Mouse (Mus musculus) thymus, adult 2 months (tissue): ENCODE results near the gene Osbpl3. TPM values are rescaled to one million over a fixed set of nuclear protein-coding genes. Genes with fewer than 3 reads are reported as not detected.

Experiments
- DNase-seq: peaks from one replicate; pipeline ENCODE4 v3.0.0; 2021
- H3K27ac ChIP-seq: fragments of 200-500 bp; 2 replicates; pipeline ENCODE4 v1.5.1; 2012; ENCODE audit warnings: low read length, control low read depth; ENCODE audit not compliant: control insufficient read depth, insufficient read depth
- H3K27me3 ChIP-seq: fragments of 200-500 bp; 2 replicates; pipeline ENCODE4 v1.6.1; 2012; ENCODE audit warnings: mild to moderate bottlenecking, low read length, moderate library complexity, mixed read lengths; ENCODE audit not compliant: control insufficient read depth, insufficient read depth
- H3K36me3 ChIP-seq: fragments of 200-500 bp; 2 replicates; pipeline ENCODE4 v1.6.1; 2012; ENCODE audit warnings: mild to moderate bottlenecking, low read length, moderate library complexity; ENCODE audit not compliant: control insufficient read depth, insufficient read depth
- H3K4me1 ChIP-seq: fragments of 200-500 bp; replicated peaks from 2 replicates; pipeline ENCODE4 v1.6.1; 2012; ENCODE audit warnings: low read length; ENCODE audit not compliant: control insufficient read depth, insufficient read depth
- H3K4me3 ChIP-seq: fragments of 200-500 bp; 2 replicates; pipeline ENCODE4 v1.5.1; 2012; ENCODE audit warnings: mild to moderate bottlenecking, low read length, control low read depth, moderate library complexity; ENCODE audit not compliant: control insufficient read depth, insufficient read depth
- CTCF ChIP-seq: fragments of 200-500 bp; IDR thresholded peaks from 2 replicates; pipeline ENCODE4 v1.5.1; 2012; ENCODE audit warnings: mild to moderate bottlenecking, control low read depth, low read length, moderate library complexity, borderline replicate concordance; ENCODE audit not compliant: control insufficient read depth, poor library complexity, insufficient read depth; ENCODE audit errors: extremely low read depth
- POLR2A ChIP-seq: fragments of 200-500 bp; IDR thresholded peaks from 2 replicates; pipeline ENCODE4 v1.6.1; 2012; ENCODE audit warnings: mild to moderate bottlenecking, low read length, control low read depth, moderate library complexity; ENCODE audit not compliant: control insufficient read depth, poor library complexity, insufficient read depth; ENCODE audit errors: extremely low read depth
- WGBS: fragments of 180-500 bp; shearing (Covaris S2); methylation state at CpG from one replicate; pipeline ENCODE4 v1.1.7; 2018; 5-methylcytosine and 5-hydroxymethylcytosine counted together
- polyA plus RNA-seq: library from polyadenylated mRNA; depleted of rRNA; stranded (reverse); fragments of >200 nt; gene quantifications from 2 replicates; pipeline ENCODE4 v1.2.3, GENCODE M21; 2012

The Osbpl3 gene
- polyA plus RNA-seq, 1 experiment: 6.7 TPM

DNA sequence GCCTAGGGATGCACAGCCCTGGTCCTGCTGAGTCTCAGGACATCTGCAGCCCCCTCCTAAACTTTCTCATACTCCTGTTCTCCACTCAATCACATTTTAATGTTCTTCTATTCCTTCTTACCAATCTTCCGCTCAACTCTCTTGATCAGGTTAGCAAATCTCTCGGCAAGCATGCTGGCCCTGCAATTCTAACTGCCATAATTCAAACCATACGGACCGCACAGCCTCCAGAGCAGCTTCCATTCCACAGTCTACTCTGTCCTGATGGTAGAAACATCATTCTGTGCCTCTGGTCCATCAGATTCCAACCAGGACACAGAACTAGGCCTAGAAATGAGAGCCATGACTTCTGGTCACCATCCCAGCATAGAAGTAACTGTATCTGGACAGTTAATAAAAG is 76.3 kb downstream of the Osbpl3 start:
- no peak for TF ChIP-seq POLR2A
- 96% methylated on average over 4 of the region's 4 CpGs for WGBS
- peaks cover 42% of the 10 kb centered on the region for H3K4me1 ChIP-seq
- no peaks in the 10 kb centered on the region for H3K36me3 ChIP-seq
- H3K27ac ChIP-seq: no peak overlapping the region
- H3K27me3 ChIP-seq: no peaks in the 10 kb centered on the region
- H3K4me3 ChIP-seq: no peak overlapping the region
- DNase-seq: no peak

DNA sequence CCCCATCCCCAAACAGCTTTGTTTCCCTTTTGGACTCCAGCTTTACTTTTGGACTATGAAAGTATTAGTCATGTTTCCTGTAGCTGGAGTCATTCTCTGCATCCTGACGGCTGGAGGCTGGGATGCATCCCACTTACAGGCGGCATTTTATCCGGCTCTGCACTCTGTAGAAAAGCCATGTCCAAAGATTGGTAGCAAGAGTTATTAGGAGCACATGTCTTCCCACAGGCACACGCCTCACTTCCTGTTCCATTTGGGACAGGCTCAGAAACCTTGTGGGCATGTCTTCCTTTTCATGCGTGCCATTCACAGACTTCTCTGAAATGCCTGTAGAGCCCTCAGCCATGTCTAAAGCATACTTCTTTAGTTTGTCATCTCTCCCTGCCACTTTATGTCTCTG is 76.9 kb downstream of the Osbpl3 start:
- DNase-seq: no peak
- no peak overlapping the region for H3K4me3 ChIP-seq
- no peaks in the 10 kb centered on the region for H3K27me3 ChIP-seq
- H3K36me3 ChIP-seq: no peaks in the 10 kb centered on the region
- TF ChIP-seq CTCF: no peak
- no peak for TF ChIP-seq POLR2A
- WGBS: 67% methylated on average over 5 of the region's 5 CpGs
- H3K27ac ChIP-seq: no peak overlapping the region
- peaks cover 42% of the 10 kb centered on the region for H3K4me1 ChIP-seq

- DNase-seq: peak; percentile 61
- Histone ChIP-seq H3K4me3 (peak overlapping the region; percentile 40), H3K4me1 (peaks cover 36% of the 10 kb centered on the region), H3K27me3 (no peaks in the 10 kb centered on the region), H3K36me3 (no peaks in the 10 kb centered on the region), H3K27ac (peak overlapping the region; percentile 78)
- 22% methylated on average over 21 of the region's 21 CpGs for WGBS
- no peak for TF ChIP-seq CTCF
- no peak for TF ChIP-seq POLR2A
These were observed 78.0 kb downstream of the Osbpl3 start for GRCm38 (mm10) chr6:50377742-50378720.

- Histone ChIP-seq H3K36me3 (no peaks in the 10 kb centered on the region), H3K4me3 (no peak overlapping the region), H3K27ac (no peak overlapping the region), H3K4me1 (peaks cover 39% of the 10 kb centered on the region), H3K27me3 (no peaks in the 10 kb centered on the region)
- TF ChIP-seq POLR2A (no peak), CTCF (no peak)
- WGBS: 73% methylated on average over 1 of the region's 1 CpGs
- DNase-seq: no peak
These were observed 79.3 kb downstream of the Osbpl3 start for GRCm38 (mm10) chr6:50376684-50377083.

DNA sequence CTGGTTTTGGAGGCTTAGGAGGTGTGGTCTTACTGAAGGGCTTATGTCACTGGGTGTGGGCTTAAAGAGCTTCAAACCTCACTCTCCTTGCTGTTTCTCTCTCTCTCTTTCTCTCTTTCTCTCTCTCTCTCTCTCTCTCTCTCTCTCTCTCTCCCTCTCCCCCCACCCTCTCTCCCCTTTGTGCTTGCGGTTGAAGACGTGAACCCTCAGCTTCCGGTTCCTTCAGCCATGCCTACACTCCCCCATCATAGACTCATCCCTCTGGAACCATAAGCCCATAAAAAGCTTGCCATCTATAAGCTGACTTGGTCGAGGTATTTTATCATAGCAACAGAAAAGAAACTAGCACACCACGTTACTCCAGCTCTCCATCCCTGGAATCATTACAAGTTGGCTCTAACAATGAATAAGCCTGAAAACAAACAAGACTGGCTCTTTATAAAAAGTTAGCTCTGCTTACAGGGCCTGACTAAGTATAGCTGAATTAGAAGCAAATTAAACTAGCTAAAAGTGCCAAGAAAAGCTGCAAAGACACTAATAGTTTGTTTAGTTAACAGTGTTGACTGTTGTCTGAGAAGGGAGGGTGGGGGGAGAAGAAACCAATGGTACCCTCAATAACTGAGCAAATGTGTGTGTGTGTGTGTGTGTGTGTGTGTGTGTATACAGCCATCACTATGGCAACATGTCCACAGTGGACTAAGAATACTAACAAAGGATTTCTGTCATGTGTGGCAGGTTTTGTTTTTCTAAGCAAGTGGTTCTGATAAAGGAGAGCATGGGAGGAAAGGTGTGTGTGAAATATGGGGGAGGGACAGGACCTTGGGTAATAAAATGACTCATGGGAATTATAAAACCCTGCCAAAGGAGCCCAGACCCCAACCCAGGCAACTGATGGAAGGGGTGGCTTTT is 83.2 kb downstream of the Osbpl3 start:
- TF ChIP-seq CTCF: no peak
- no peak for TF ChIP-seq POLR2A
- Histone ChIP-seq H3K4me3 (no peak overlapping the region), H3K27me3 (no peaks in the 10 kb centered on the region), H3K4me1 (peaks cover 14% of the 10 kb centered on the region), H3K36me3 (no peaks in the 10 kb centered on the region), H3K27ac (no peak overlapping the region)
- DNase-seq: no peak
- WGBS: 67% methylated on average over 5 of the region's 5 CpGs

- WGBS: 63% methylated on average over 8 of the region's 8 CpGs
- TF ChIP-seq CTCF (no peak), POLR2A (no peak)
- Histone ChIP-seq H3K36me3 (no peaks in the 10 kb centered on the region), H3K4me1 (peaks cover 14% of the 10 kb centered on the region), H3K27me3 (no peaks in the 10 kb centered on the region), H3K4me3 (no peak overlapping the region), H3K27ac (no peak overlapping the region)
- DNase-seq: no peak
These were observed 84.4 kb downstream of the Osbpl3 start for GRCm38 (mm10) chr6:50371501-50372086.
